Mouse (Mus musculus) forebrain, embryonic 11.5 days (tissue): ENCODE results near the gene Zcwpw1. TPM values are rescaled to one million over a fixed set of nuclear protein-coding genes. Genes with fewer than 3 reads are reported as not detected.

Experiments used
- ATAC-seq: fragments of 200-750 bp; cut with Nextera tagmentation; replicated peaks from 2 replicates; pipeline ENCODE4 v1.8.0; 2017; ENCODE audit warnings: moderate TSS enrichment; ENCODE audit not compliant: low FRiP score
- DNase-seq: peaks from one replicate; pipeline ENCODE4 v3.0.0-alpha.2; 2017; ENCODE audit warnings: low spot score
- H3K27ac ChIP-seq: fragments of 300-500 bp; sonication (generic); 2 replicates; pipeline ENCODE4 v1.5.1; 2014; ENCODE audit warnings: low read depth, low read length
- H3K27me3 ChIP-seq: fragments of 300-500 bp; sonication (generic); 2 replicates; pipeline ENCODE4 v1.6.1; 2014; ENCODE audit warnings: mild to moderate bottlenecking, low read length, mixed read lengths; ENCODE audit not compliant: control insufficient read depth, insufficient read depth
- H3K36me3 ChIP-seq: fragments of 300-500 bp; sonication (generic); 2 replicates; pipeline ENCODE4 v1.6.1; 2014; ENCODE audit warnings: mild to moderate bottlenecking, low read length, moderate library complexity, mixed read lengths; ENCODE audit not compliant: control insufficient read depth, insufficient read depth
- H3K4me1 ChIP-seq: fragments of 300-500 bp; sonication (generic); replicated peaks from 2 replicates; pipeline ENCODE4 v1.6.1; 2014; ENCODE audit warnings: low read length, mixed read lengths; ENCODE audit not compliant: control insufficient read depth, insufficient read depth
- H3K4me2 ChIP-seq: fragments of 300-500 bp; sonication (generic); 2 replicates; pipeline ENCODE4 v1.6.1; 2014; ENCODE audit warnings: low read depth, mild to moderate bottlenecking, low read length, moderate library complexity, mixed read lengths; ENCODE audit not compliant: severe bottlenecking
- H3K4me3 ChIP-seq: fragments of 300-500 bp; sonication (generic); 2 replicates; pipeline ENCODE4 v1.5.1; 2014; ENCODE audit warnings: low read depth, low read length
- H3K9ac ChIP-seq: fragments of 300-500 bp; sonication (generic); 2 replicates; pipeline ENCODE4 v1.6.1; 2014; ENCODE audit warnings: low read length
- H3K9me3 ChIP-seq: fragments of 300-500 bp; sonication (generic); 2 replicates; pipeline ENCODE4 v1.6.1; 2016; ENCODE audit warnings: low read length, mixed read lengths; ENCODE audit not compliant: control insufficient read depth
- WGBS: fragments of 180-500 bp; shearing (Covaris S2); extraction: QIAGEN DNeasy Blood & Tissue Kit; methylation state at CpG from one replicate; pipeline ENCODE4 v1.1.7; 2014; 5-methylcytosine and 5-hydroxymethylcytosine counted together
- polyA plus RNA-seq: library from polyadenylated mRNA; unstranded; fragments of >200 nt; fragmentation: Nextera tagmentation; extraction: Ambion mirVana; gene quantifications from 2 replicates; pipeline ENCODE4 v1.2.1, GENCODE M21; 2014

Zcwpw1 gene
- polyA plus RNA-seq, 1 experiment from 2014 or later = 21.2 TPM

DNA sequence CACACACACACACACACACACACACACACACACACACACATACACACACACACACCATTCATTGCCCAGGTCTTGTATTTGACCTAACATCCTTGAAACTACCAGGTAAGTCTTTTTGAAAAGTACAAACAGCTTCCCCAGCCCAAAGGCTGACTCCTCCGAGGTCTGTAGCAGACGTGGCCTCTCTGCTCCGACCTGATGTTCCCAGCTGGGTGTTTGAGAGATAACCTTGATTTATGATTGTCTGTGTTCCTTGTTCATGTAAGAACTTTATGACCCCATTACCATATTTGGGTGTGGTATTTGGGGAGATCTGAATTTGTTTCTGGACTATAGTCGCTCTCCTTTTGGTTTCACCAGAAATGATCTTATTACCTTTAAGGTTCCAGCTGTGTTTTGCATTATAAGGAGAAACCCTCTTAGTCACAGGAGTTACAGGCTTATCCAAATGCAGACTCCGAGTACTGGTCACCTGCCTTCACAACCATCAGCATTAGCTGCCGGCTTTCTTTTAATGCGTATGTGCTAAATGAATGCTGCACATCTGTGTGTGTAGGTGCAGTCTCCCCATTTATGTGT, 10.2 kb upstream of the Zcwpw1 start:
- H3K9ac ChIP-seq = no peak overlapping the region
- no peak overlapping the region for H3K4me3 ChIP-seq
- H3K4me2 ChIP-seq = no peak overlapping the region
- no peak for ATAC-seq
- no peak for DNase-seq
- H3K9me3 ChIP-seq = no peaks in the 10 kb centered on the region
- H3K27me3 ChIP-seq = no peaks in the 10 kb centered on the region
- peaks cover 17% of the 10 kb centered on the region for H3K36me3 ChIP-seq
- H3K4me1 ChIP-seq = peaks cover 14% of the 10 kb centered on the region; the same call in 1 of the 2 replicates
- H3K27ac ChIP-seq = no peak overlapping the region
- 91% methylated on average over 7 of the region's 7 CpGs for WGBS

DNA sequence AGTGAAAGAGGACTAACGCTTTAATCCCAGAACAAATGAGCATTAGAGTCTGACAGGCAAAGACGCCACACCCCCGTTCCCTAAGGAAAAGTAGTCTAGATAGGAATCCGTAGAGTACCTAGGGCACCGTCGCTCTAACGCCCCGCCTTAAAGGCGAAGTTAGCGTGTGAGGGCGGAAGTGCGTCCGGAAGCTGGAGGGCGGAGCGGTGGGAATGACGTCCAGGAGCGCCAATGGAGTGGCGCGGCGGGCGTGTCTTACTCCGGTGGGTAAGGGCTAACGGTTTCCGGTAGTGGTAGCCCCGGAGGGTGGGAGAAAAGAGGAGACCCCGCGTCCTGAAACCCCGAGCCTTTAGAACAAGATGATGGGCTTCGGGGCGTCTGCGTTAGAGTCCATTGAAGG, 9.0 kb upstream of the Zcwpw1 start, which contains the start of gene Ppp1r35:
Gene Ppp1r35 (plus strand): TSS at position 215 of the 400 bp plus-strand sequence.
- Histone ChIP-seq H3K4me1 (peaks cover 18% of the 10 kb centered on the region), H3K9ac (peak within 1 kb of the TSS; percentile 91), H3K27me3 (no peaks in the 10 kb centered on the region), H3K4me3 (peak within 1 kb of the TSS; percentile 98), H3K4me2 (peak within 1 kb of the TSS; percentile 92), H3K9me3 (no peaks in the 10 kb centered on the region), H3K36me3 (peaks cover 20% of the 10 kb centered on the region), H3K27ac (peak within 1 kb of the TSS; percentile 87)
- ATAC-seq (peak; percentile 96), DNase-seq (peak; percentile 97)
- under 1% methylated on average over 31 of the region's 31 CpGs for WGBS

DNA sequence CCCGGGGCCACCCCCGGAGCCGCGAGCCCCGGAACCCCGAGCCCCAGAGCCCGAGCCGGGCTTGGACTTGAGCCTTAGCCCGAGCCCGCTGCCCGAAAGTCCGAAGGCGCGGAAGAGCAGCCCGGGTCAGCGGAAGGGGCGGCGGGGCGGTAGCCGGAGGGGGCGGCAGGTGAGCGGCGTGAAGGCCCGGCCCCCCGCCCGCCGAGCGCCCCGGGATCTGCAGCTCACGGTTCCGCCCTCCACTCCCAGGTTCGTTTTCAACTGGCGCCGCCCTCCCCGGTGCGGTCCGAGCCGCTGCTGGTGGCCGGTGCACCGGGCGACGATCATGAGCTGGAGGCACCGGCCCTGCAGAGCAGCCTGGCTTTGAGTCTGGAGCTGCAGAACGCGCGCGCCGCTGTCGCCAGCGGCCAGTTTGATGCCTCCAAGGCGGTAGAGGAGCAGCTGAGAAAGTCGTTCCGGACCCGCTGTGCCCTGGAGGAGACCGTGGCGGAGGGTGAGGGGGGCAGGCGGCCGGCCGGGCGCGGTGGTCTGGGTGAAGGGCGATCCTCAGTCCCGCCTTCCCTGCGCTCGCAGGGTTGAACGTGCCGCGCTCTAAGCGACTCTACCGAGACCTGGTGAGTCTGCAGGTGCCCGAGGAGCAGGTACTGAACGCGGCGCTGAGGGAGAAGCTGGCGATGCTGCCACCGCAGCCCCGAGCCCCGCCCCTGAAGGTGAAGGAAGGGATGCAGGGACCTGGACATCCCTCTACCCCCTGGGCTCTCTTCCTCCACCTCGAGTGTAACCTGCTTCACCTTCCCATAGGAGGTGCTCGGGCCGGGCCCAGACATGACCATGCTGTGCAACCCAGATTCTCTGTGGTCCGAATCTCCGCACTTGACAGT, 8.3 kb upstream of the Zcwpw1 start:
- ATAC-seq = peak; percentile 20
- WGBS = under 1% methylated on average over 81 of the region's 83 CpGs
- H3K4me3 ChIP-seq = peak overlapping the region; percentile 98
- H3K4me1 ChIP-seq = peaks cover 24% of the 10 kb centered on the region
- H3K9me3 ChIP-seq = no peaks in the 10 kb centered on the region
- H3K9ac ChIP-seq = peak overlapping the region; percentile 91
- DNase-seq = peak; percentile 71
- peak overlapping the region; percentile 92 for H3K4me2 ChIP-seq
- peak overlapping the region; percentile 87 for H3K27ac ChIP-seq
- peaks cover 21% of the 10 kb centered on the region for H3K36me3 ChIP-seq
- no peaks in the 10 kb centered on the region for H3K27me3 ChIP-seq

DNA sequence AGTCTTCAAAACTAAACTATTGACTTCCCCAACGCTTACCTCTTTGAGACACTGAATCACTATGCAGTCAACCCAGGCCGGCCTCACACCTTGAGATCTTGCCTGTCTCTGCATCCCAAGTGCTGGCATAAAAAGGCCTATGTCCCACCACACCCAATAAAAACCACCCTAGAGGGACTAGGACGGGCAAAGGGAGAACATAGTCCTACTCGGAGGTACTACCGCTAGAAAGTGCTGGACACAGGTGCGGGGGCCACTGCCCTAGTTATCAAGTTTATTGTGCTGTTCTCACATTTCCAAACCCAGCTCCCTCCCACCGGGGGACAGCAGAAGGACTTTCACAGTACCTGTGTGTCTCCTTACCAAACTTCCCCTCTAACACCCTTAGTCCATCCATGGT, 5.9 kb upstream of the Zcwpw1 start:
- peaks cover 34% of the 10 kb centered on the region for H3K4me1 ChIP-seq
- no peak overlapping the region for H3K27ac ChIP-seq
- H3K36me3 ChIP-seq = peaks cover 23% of the 10 kb centered on the region
- H3K4me3 ChIP-seq = no peak overlapping the region
- DNase-seq = peak; percentile 49
- no peak overlapping the region for H3K4me2 ChIP-seq
- 92% methylated on average over 7 of the region's 7 CpGs for WGBS
- H3K9ac ChIP-seq = no peak overlapping the region
- ATAC-seq = no peak
- no peaks in the 10 kb centered on the region for H3K9me3 ChIP-seq
- H3K27me3 ChIP-seq = no peaks in the 10 kb centered on the region

DNA sequence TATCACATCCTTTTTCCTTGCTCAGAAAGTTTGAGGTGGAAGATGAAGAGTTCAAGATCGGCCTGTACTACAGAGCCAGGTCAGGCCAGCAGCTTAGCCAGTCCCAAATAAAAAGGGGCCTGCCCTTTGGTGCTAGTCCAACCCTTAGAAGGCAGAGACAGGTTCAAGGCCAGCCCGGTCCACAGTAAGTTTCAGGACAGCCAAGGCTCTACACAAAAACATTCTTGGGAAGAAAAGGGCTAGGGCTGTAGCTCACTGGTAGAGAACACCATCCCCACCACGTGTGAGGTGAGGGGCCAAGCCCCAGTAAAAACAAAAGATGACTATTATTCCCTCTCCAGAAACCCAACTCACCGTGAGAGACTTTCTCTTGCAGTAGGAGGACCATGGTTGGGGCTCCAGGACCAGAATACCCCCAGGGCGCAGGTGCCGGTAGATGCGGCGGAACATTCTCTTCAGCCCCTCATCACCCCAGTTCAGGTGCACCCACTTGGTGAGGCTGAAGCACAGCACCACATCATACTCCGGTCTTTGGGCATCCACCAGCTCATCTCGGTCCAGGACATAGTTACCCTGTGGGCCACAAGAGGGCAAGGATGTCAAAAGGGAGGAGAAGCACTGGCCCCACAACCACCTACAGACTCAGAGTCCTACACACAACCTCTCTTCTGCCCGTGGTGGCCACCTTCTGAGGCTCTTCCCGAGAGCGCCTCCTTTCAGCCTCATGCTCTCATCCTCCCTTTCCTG, 4.6 kb upstream of the Zcwpw1 start:
- 87% methylated on average over 13 of the region's 13 CpGs for WGBS
- Histone ChIP-seq H3K9ac (peak overlapping the region; percentile 92), H3K4me2 (peak overlapping the region; percentile 90; the same call in 1 of the 2 replicates), H3K4me1 (peaks cover 34% of the 10 kb centered on the region), H3K4me3 (peak overlapping the region; percentile 85; the same call in 1 of the 2 replicates), H3K27ac (no peak overlapping the region), H3K36me3 (peaks cover 23% of the 10 kb centered on the region), H3K27me3 (no peaks in the 10 kb centered on the region), H3K9me3 (no peaks in the 10 kb centered on the region)
- ATAC-seq (no peak), DNase-seq (peak; percentile 55)

DNA sequence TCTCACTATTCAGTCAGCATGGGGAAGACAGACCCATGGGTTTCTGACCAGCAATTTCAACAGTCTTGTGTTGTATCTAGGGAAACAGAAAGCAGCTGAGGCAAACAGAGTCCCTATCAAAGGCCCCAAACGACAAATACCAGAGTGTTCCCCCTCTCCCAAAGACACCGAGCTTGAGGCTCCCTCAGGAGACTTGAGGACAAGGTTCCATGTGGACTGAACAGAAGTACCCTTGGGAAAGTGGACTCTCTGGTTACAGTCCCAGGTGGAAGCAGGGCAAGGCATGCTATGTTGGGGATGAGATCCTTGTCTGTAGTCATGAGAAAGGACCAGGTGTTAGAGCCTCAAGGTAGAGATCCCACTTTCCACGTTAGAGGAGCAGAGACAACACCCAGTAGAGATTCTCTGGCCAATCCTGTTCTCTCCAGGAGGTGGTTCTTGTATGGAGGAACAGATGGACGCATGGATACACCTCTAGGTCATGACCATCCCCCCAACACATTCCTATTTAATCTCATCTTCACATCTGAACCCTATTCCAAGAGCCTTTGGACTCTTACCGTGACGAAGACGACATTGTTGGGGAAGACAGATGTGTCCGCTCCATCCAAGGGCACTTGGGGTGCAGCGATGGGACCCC, 3.6 kb upstream of the Zcwpw1 start:
- Histone ChIP-seq H3K4me3 (peak overlapping the region; percentile 85), H3K4me1 (peaks cover 33% of the 10 kb centered on the region), H3K27ac (no peak overlapping the region), H3K4me2 (peak overlapping the region; percentile 90), H3K36me3 (peaks cover 23% of the 10 kb centered on the region), H3K9ac (peak overlapping the region; percentile 92), H3K27me3 (no peaks in the 10 kb centered on the region; the same call in 1 of the 2 replicates), H3K9me3 (no peaks in the 10 kb centered on the region)
- no peak for DNase-seq
- 80% methylated on average over 9 of the region's 9 CpGs for WGBS
- ATAC-seq = no peak

DNA sequence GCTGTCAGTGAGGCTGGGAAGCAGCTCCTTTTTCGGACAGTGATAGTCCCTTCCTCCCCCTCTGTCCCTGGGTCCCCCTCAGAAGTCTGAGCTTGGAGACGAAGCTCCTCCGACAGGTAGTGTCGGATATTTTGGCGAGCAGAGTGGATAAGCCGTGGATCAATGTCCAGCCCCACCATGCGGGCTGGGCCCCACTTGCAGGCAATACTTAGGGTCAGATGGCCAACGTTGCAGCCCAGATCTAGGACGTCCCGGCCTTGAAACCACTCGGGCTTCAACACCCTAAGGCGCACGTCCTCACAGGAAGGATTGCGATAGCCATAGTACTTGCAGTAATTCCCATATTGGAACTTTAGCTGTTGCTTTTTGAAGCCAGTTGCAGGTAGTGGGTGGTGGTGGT, 3.1 kb upstream of the Zcwpw1 start:
- H3K9ac ChIP-seq = peak overlapping the region; percentile 92
- peaks cover 32% of the 10 kb centered on the region for H3K4me1 ChIP-seq
- no peaks in the 10 kb centered on the region for H3K9me3 ChIP-seq
- no peak for ATAC-seq
- peak overlapping the region; percentile 85 for H3K4me3 ChIP-seq
- peak overlapping the region; percentile 90 for H3K4me2 ChIP-seq
- H3K36me3 ChIP-seq = peaks cover 23% of the 10 kb centered on the region
- no peaks in the 10 kb centered on the region; the same call in 1 of the 2 replicates for H3K27me3 ChIP-seq
- DNase-seq = no peak
- H3K27ac ChIP-seq = no peak overlapping the region
- 87% methylated on average over 14 of the region's 14 CpGs for WGBS
